Mouse (Mus musculus) midbrain, embryonic 11.5 days (tissue): ENCODE data around the gene Npr1. TPM values are rescaled to one million over a fixed set of nuclear protein-coding genes. Genes with fewer than 3 reads are reported as not detected.
A peak's percentile ranks its signal among the peaks of the same experiment; 100 is the strongest.

Experiments
- ATAC-seq: fragments of 200-750 bp; cut with Nextera tagmentation; 2 replicates; pipeline ENCODE4 v1.8.0; 2017; ENCODE audit warnings: moderate TSS enrichment, moderate library complexity; ENCODE audit not compliant: low FRiP score
- DNase-seq: peaks from one replicate; pipeline ENCODE4 v3.0.0; 2015; ENCODE audit warnings: low spot score; ENCODE audit errors: missing footprints
- H3K27ac ChIP-seq: fragments of 300-500 bp; sonication (generic); 2 replicates; pipeline ENCODE4 v1.5.1; 2014; ENCODE audit warnings: low read depth, low read length
- H3K27me3 ChIP-seq: fragments of 300-500 bp; sonication (generic); 2 replicates; pipeline ENCODE4 v1.6.1; 2014; ENCODE audit warnings: mild to moderate bottlenecking, low read length, moderate library complexity, mixed read lengths; ENCODE audit not compliant: control insufficient read depth, insufficient read depth
- H3K36me3 ChIP-seq: fragments of 300-500 bp; sonication (generic); 2 replicates; pipeline ENCODE4 v1.6.1; 2014; ENCODE audit warnings: mild to moderate bottlenecking, low read length, moderate library complexity, mixed read lengths; ENCODE audit not compliant: control insufficient read depth, insufficient read depth
- H3K4me1 ChIP-seq: fragments of 300-500 bp; sonication (generic); 2 replicates; pipeline ENCODE4 v1.6.1; 2014; ENCODE audit warnings: low read length; ENCODE audit not compliant: control insufficient read depth, insufficient read depth
- H3K4me2 ChIP-seq: fragments of 300-500 bp; sonication (generic); 2 replicates; pipeline ENCODE4 v1.6.1; 2014; ENCODE audit warnings: mild to moderate bottlenecking, moderate library complexity
- H3K4me3 ChIP-seq: fragments of 300-500 bp; sonication (generic); 2 replicates; pipeline ENCODE4 v1.5.1; 2014; ENCODE audit warnings: low read depth, low read length
- H3K9ac ChIP-seq: fragments of 300-500 bp; sonication (generic); 2 replicates; pipeline ENCODE4 v1.6.1; 2014; ENCODE audit warnings: low read length
- H3K9me3 ChIP-seq: fragments of 300-500 bp; sonication (generic); 2 replicates; pipeline ENCODE4 v1.6.1; 2016; ENCODE audit warnings: low read length; ENCODE audit not compliant: control insufficient read depth
- WGBS: fragments of 180-500 bp; shearing (Covaris S2); extraction: QIAGEN DNeasy Blood & Tissue Kit; methylation state at CpG from one replicate; pipeline ENCODE4 v1.1.7; 2014; 5-methylcytosine and 5-hydroxymethylcytosine counted together
- polyA plus RNA-seq: library from polyadenylated mRNA; unstranded; fragments of >200 nt; fragmentation: Nextera tagmentation; extraction: Ambion mirVana; gene quantifications from 2 replicates; pipeline ENCODE4 v1.2.1, GENCODE M21; 2014

Gene Npr1
- polyA plus RNA-seq, 1 experiment from 2014 or later = 2.4 TPM

- Histone ChIP-seq H3K36me3 (peaks cover 22% of the 10 kb centered on the region), H3K27ac (peak within 1 kb of the TSS; percentile 25; the same call in 1 of the 2 replicates), H3K9ac (peak within 1 kb of the TSS; percentile 82), H3K4me2 (peak within 1 kb of the TSS; percentile 61), H3K4me3 (peak within 1 kb of the TSS; percentile 79), H3K9me3 (no peaks in the 10 kb centered on the region), H3K27me3 (no peaks in the 10 kb centered on the region), H3K4me1 (peaks cover 6% of the 10 kb centered on the region; the same call in 1 of the 2 replicates)
- whole genome bisulfite sequencing = 0% methylated on average over 37 of the region's 37 CpGs
- DNase-seq = peak; percentile 99
- ATAC-seq = peak; percentile 98
These were observed 25.1 kb upstream of the Npr1 start, which contains the start of gene Snapin for GRCm38 (mm10) chr3:90490696-90491256. Gene Snapin, minus strand, starts transcription at chr3:90491033.

DNA sequence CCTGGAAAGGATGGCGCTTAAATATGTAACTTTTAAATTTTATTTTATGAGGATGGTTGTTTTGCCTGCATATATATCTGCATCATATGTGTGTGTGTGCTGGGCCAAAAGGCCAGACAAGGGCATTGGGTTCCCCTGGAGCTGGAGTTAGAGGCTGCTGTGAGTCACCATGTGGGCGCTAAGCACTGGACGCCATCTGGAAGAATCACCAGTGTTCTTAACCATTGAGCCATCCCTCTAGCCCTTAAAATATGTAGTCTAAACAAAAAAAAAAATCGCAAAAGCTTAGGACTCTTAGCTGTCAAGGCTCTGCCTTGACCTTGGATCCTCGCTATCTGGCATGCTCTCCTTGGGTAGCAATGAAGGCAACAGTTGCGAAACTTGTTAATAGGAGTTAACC is 22.9 kb upstream of the Npr1 start:
- Histone ChIP-seq H3K36me3 (peaks cover 30% of the 10 kb centered on the region), H3K4me2 (no peak overlapping the region), H3K27ac (no peak overlapping the region), H3K4me1 (peaks cover 6% of the 10 kb centered on the region; the same call in 1 of the 2 replicates), H3K4me3 (no peak overlapping the region), H3K27me3 (no peaks in the 10 kb centered on the region), H3K9ac (no peak overlapping the region), H3K9me3 (no peaks in the 10 kb centered on the region)
- DNase-seq = no peak
- WGBS = 94% methylated on average over 6 of the region's 6 CpGs
- ATAC-seq = no peak

DNA sequence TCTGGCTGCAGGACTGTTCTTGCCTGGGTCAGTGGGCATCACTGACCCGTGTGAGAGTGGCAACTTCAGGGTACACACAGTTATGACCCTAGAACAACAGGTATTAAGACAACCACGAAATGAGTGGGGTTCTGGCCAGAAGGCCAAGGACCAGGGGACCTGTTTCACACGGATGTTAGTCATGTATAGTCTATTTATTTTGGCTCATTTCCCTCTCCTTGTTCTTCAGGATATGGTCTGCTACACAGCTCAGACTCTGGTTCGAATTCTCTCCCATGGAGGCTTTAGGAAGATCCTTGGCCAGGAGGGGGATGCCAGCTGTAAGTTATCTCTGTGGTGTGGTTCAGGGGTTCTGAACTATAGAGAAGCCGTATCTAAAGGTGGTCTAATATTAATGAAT is 21.3 kb upstream of the Npr1 start:
- Histone ChIP-seq H3K4me2 (no peak overlapping the region), H3K4me3 (no peak overlapping the region), H3K27ac (no peak overlapping the region), H3K4me1 (peaks cover 6% of the 10 kb centered on the region; the same call in 1 of the 2 replicates), H3K36me3 (peaks cover 41% of the 10 kb centered on the region), H3K9me3 (no peaks in the 10 kb centered on the region), H3K27me3 (no peaks in the 10 kb centered on the region), H3K9ac (no peak overlapping the region)
- no peak for DNase-seq
- WGBS = 89% methylated on average over 5 of the region's 5 CpGs
- no peak for ATAC-seq

- WGBS = under 1% methylated on average over 45 of the region's 45 CpGs
- Histone ChIP-seq H3K36me3 (peaks cover 16% of the 10 kb centered on the region), H3K4me3 (peak within 1 kb of the TSS; percentile 73), H3K9ac (peak within 1 kb of the TSS; percentile 90), H3K27ac (peak within 1 kb of the TSS; percentile 85), H3K9me3 (no peaks in the 10 kb centered on the region), H3K4me2 (peak within 1 kb of the TSS; percentile 69), H3K27me3 (no peaks in the 10 kb centered on the region), H3K4me1 (peaks cover 7% of the 10 kb centered on the region)
- peak; percentile 100 for ATAC-seq
- DNase-seq = peak; percentile 100
These were observed 10.4 kb upstream of the Npr1 start, which contains the start of gene Ilf2 for GRCm38 (mm10) chr3:90475831-90476611. Gene Ilf2, plus strand, starts transcription at chr3:90476126.

DNA sequence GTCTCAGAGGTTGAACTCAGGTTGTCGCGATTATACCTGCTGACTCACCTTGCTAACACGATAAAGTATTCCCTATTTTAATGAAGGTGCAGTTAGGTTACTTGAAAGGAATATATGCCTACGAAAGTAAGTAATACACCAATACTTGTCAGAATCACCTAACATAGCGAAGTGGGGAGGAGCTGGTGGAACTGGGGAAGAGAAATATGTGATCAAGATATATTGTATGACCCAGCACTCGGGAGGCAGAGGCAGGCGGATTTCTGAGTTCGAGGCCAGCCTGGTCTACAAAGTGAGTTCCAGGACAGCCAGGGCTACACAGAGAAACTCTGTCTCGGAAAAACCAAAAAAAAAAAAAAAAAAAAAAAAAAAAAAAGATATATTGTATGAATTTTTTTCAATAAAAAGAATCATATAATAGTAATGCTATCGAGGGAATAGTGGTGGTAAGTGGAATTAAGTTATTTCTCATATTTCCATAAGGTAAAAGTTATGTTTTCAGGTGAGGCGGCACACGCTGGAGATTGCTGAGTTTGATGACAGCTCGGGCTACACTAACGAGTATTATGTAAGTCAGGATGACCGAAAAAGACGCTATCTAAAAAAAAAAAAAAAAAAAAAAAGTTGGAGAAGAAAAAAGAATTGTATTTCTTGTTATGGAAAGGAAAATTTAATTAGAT is 9.6 kb upstream of the Npr1 start:
- H3K4me2 ChIP-seq = peak overlapping the region; percentile 32; the same call in 1 of the 2 replicates
- no peaks in the 10 kb centered on the region for H3K9me3 ChIP-seq
- ATAC-seq = peak; percentile 49
- peaks cover 11% of the 10 kb centered on the region for H3K36me3 ChIP-seq
- peak overlapping the region; percentile 20; the same call in 1 of the 2 replicates for H3K4me3 ChIP-seq
- WGBS = 43% methylated on average over 15 of the region's 16 CpGs
- H3K27me3 ChIP-seq = no peaks in the 10 kb centered on the region
- H3K4me1 ChIP-seq = peaks cover 7% of the 10 kb centered on the region
- DNase-seq = no peak
- H3K27ac ChIP-seq = no peak overlapping the region
- no peak overlapping the region for H3K9ac ChIP-seq

GRCm38 (mm10) chr3:90472213-90472612 is 6.5 kb upstream of the Npr1 start:
- Histone ChIP-seq H3K27me3 (no peaks in the 10 kb centered on the region), H3K4me3 (no peak overlapping the region), H3K27ac (no peak overlapping the region), H3K9me3 (no peaks in the 10 kb centered on the region), H3K9ac (no peak overlapping the region), H3K4me2 (no peak overlapping the region), H3K36me3 (no peaks in the 10 kb centered on the region), H3K4me1 (peaks cover 5% of the 10 kb centered on the region)
- no peak for ATAC-seq
- DNase-seq = no peak
- 44% methylated on average over 3 of the region's 3 CpGs for WGBS

DNA sequence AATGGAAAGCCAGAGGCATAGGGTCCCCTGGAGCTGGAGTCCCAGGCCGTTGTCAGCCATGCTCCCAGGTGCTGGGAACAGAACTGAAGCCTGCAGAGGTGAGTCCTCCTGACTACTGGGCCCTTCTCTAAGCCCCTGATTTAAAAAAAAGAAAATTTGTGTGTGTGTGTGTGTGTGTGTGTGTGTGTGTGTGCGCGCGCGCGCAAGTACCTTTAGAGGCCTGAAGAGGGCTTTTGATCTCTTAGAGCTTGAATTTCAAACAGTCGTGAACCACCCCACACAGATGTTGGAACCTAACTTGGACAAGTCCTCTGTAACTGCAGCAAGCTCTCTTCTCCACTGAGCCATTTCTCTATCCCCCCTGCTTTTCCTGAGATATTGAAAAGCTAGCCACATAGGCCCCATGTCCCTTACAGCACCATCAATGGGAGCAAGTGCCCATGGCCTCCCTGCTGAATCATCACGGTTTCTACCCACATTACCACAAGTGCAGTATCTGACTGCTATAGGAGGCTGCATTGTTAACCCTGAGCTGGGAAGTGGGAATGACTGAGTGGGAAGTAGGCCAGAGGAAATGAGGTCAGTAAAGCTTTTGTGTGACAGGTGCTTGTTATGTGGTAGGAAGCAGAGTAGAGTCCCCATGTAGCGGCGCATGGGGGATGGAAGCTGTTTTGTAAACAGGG is 2.1 kb upstream of the Npr1 start:
- Histone ChIP-seq H3K27ac (no peak overlapping the region), H3K9me3 (no peaks in the 10 kb centered on the region), H3K4me3 (no peak overlapping the region), H3K36me3 (no peaks in the 10 kb centered on the region), H3K4me2 (no peak overlapping the region), H3K9ac (no peak overlapping the region), H3K27me3 (peaks cover 36% of the 10 kb centered on the region), H3K4me1 (peaks cover 12% of the 10 kb centered on the region; the same call in 1 of the 2 replicates)
- ATAC-seq (no peak), DNase-seq (no peak)
- 89% methylated on average over 10 of the region's 10 CpGs for whole genome bisulfite sequencing

GRCm38 (mm10) chr3:90466311-90466766 is 673 bp upstream of the Npr1 start:
- Histone ChIP-seq H3K4me2 (peak overlapping the region; percentile 56), H3K9me3 (no peaks in the 10 kb centered on the region), H3K4me1 (peaks cover 12% of the 10 kb centered on the region; the same call in 1 of the 2 replicates), H3K27ac (no peak overlapping the region), H3K9ac (peak overlapping the region; percentile 28; the same call in 1 of the 2 replicates), H3K4me3 (peak overlapping the region; percentile 43), H3K27me3 (peaks cover 39% of the 10 kb centered on the region), H3K36me3 (no peaks in the 10 kb centered on the region)
- WGBS = under 1% methylated on average over 15 of the region's 15 CpGs
- DNase-seq (peak; percentile 96), ATAC-seq (peak; percentile 65)
